ENCODE assay signal across 8 mouse cellular contexts in genomic region chr1:166001121-166001903, GRCm38 (mm10). TPM values are rescaled to one million over a fixed set of nuclear protein-coding genes. Genes with fewer than 3 reads are reported as not detected.
A peak's percentile ranks its signal among the peaks of the same experiment; 100 is the strongest.
DNase-seq lines count a peak whose midpoint lies in the region; ATAC-seq and TF ChIP-seq lines count a peak whose summit lies in the region.

No protein-coding gene starts in this region.

- H3K4me3 ChIP-seq in E14TG2a.4 (replicated peaks; ENCODE audit: low read length): peak overlapping the region; percentile 93
- peak overlapping the region; percentile 98 for H3K4me3 ChIP-seq in forebrain, embryonic 12.5 days (replicated peaks)
- H3K4me3 ChIP-seq in lung, embryonic 14.5 days (ENCODE audit: low read depth, low read length): peak overlapping the region; percentile 94

- peak overlapping the region; percentile 91 for H3K4me2 ChIP-seq in forebrain, embryonic 12.5 days
- peak overlapping the region; percentile 97 for H3K4me2 ChIP-seq in lung, embryonic 14.5 days

- peaks cover 48% of the 10 kb centered on the region for H3K4me1 ChIP-seq in E14TG2a.4 (replicated peaks; ENCODE audit: low read depth, low read length)
- peaks cover 34% of the 10 kb centered on the region for H3K4me1 ChIP-seq in forebrain, embryonic 12.5 days
- H3K4me1 ChIP-seq in lung, embryonic 14.5 days (ENCODE audit: insufficient read depth): peaks cover 7% of the 10 kb centered on the region; the same call in 1 of the 2 replicates

- intact Hi-C loops in heart, postnatal 10 days (cut with DNase I): loop anchor here (10.0 kb wide), 4 partner anchors 227 to 537 kb away; partner anchors contain the start of genes Dcaf6, Mpc2 and Tada1

- no peaks in the 10 kb centered on the region for H3K27me3 ChIP-seq in E14TG2a.4 (ENCODE audit: insufficient read depth, low read length)
- no peaks in the 10 kb centered on the region for H3K27me3 ChIP-seq in forebrain, embryonic 12.5 days
- H3K27me3 ChIP-seq in lung, embryonic 14.5 days (ENCODE audit: insufficient read depth, low read length): no peaks in the 10 kb centered on the region

- no peak for TF ChIP-seq CTCF in E14TG2a.4 (conservative IDR thresholded peaks at IDR 0.05; ENCODE audit: low read length)
- no peak for TF ChIP-seq CTCF in lung, embryonic 14.5 days (IDR thresholded peaks at IDR 0.05; ENCODE audit: low read depth)

- peak overlapping the region; percentile 96 for H3K27ac ChIP-seq in forebrain, embryonic 12.5 days
- peak overlapping the region; percentile 92 for H3K27ac ChIP-seq in lung, embryonic 14.5 days (ENCODE audit: low read depth)

- peak overlapping the region; percentile 99 for H3K9ac ChIP-seq in forebrain, embryonic 12.5 days
- H3K9ac ChIP-seq in lung, embryonic 14.5 days: peak overlapping the region; percentile 92

- DNase-seq in brain, embryonic 18.5 days (ENCODE audit: low read depth, low spot score): peak; percentile 32
- peak; percentile 41 to 53 for DNase-seq in heart, postnatal 10 days
- peak; percentile 49 to 71 for DNase-seq in kidney, postnatal 4 days
- peak; percentile 79 for DNase-seq in lung, embryonic 14.5 days
- DNase-seq in thymus, adult 18-20 months: peak; percentile 40 to 54

- peak; percentile 8; the same call in 1 of the 2 replicates for ATAC-seq in forebrain, embryonic 12.5 days (ENCODE audit: low FRiP score)
- peak; percentile 21; the same call in 1 of the 2 replicates for ATAC-seq in lung, embryonic 14.5 days (ENCODE audit: insufficient read depth)
- peak; percentile 35 for ATAC-seq in neutrophil, adult 5-6 weeks (ENCODE audit: extremely low read depth, insufficient number of reproducible peaks, low FRiP score, poor library complexity, severe bottlenecking)

- WGBS in forebrain, embryonic 12.5 days: under 1% methylated on average over 47 of the region's 48 CpGs
- under 1% methylated on average over 46 of the region's 48 CpGs for WGBS in lung, embryonic 14.5 days

- H3K9me3 ChIP-seq in E14TG2a.4 (ENCODE audit: low read length): no peaks in the 10 kb centered on the region
- H3K9me3 ChIP-seq in forebrain, embryonic 12.5 days: no peaks in the 10 kb centered on the region
- no peaks in the 10 kb centered on the region for H3K9me3 ChIP-seq in lung, embryonic 14.5 days (ENCODE audit: low read depth, low read length)

- H3K36me3 ChIP-seq in E14TG2a.4 (ENCODE audit: insufficient read depth, low read length): peaks cover 3% of the 10 kb centered on the region; the same call in 1 of the 2 replicates
- H3K36me3 ChIP-seq in forebrain, embryonic 12.5 days (replicated peaks): no peaks in the 10 kb centered on the region
- no peaks in the 10 kb centered on the region for H3K36me3 ChIP-seq in lung, embryonic 14.5 days (ENCODE audit: insufficient read depth)

RNA-seq across cellular contexts. Expression of gene Pou2f1, which starts 1.2 kb away (rescaled TPM):
- 27.8 and 29.6 TPM in 2 replicates for polyA plus RNA-seq in forebrain, embryonic 12.5 days (2016; fragmentation: Nextera tagmentation; extraction: Ambion mirVana)
- total RNA-seq in heart, postnatal 10 days (2021): 10 to 100 TPM; 12.0 to 16.6 TPM
- 22.5 TPM in 2 replicates for polyA plus RNA-seq in lung, embryonic 14.5 days (2014; fragmentation: Nextera tagmentation; extraction: Ambion mirVana)
- 36.8 and 50.4 TPM in 2 replicates for total RNA-seq in neutrophil, adult 5-6 weeks (2017)

Comparison
In these comparisons a context has a peak if more than half of its experiments do, and no peak if none do; other contexts are left out.
1. Peak in every context shown above with its lines: DNase-seq, ATAC-seq, H3K4me3 ChIP-seq and H3K27ac ChIP-seq.